Mouse (Mus musculus): ENCODE measurements around the gene Uba52. TPM values are rescaled to one million over a fixed set of nuclear protein-coding genes. Genes with fewer than 3 reads are reported as not detected.

Gene Uba52
- total RNA-seq, 2 experiments from 2014 or later = 1,698 to 1,707 TPM

GRCm38 (mm10) chr8:70481908-70482307 lies 28.7 kb downstream of the Uba52 start:
- no peak for DNase-seq

DNA sequence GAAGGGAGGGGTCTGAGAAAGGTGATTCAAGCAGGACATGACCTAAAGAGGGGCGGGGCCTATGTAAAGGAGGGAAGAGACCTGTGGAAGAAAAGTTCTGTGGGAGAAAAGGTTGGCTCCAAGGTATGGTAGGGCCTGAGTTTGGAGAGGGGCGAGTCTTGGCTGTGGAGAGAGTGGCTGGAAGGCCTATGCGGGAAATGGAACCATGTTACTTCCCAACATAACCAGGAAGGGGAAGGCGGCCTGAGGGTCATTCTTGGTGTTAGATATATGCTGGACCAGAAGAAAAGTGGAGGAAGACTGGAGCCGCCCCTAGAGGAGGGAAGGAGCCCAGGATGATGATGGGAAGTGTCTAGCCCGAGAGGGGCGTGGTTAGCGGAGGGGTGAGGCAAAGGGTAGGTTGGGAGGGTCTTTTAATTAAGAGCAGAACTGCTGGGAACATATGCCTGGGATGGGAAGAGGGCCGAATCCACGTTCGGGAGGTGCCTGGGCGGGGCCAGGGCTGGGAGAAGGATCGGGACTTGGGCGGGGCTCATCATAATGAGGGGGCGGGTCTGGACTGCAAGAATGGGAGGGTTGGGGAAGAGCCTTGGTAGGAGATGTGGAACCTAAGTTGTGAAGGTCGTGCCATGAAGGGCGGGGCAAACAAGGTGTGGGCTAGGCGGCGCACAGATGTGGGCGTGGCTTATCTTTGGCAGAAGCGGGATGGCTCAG lies 33.2 kb downstream of the Uba52 start:
- DNase-seq = no peak

- peak; percentile 97 for DNase-seq
These were observed 34.0 kb downstream of the Uba52 start, which contains the start of gene Klhl26 for GRCm38 (mm10) chr8:70476333-70477268. Gene Klhl26 (minus strand): TSS chr8:70476968.

DNA sequence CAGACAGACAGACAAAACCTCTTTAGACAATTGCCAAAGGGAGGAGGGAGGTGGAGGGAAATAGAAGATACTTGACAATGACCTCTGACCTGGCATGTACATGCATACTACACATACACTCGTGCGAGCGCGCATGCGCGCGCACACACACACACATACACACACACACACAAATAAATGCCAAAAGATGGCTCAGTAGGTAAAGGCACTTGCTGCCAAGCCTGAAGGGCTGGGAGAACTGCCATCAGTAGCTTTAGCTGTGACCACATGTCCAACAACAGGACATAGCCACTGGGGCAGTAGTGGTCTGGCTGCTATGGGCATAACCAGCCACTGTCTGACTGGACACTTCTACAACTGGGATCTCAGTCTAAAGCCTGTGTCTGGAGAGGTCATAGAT lies 38.7 kb downstream of the Uba52 start:
- no peak for DNase-seq

GRCm38 (mm10) chr8:70469938-70470337 lies 40.7 kb downstream of the Uba52 start:
- DNase-seq = no peak

DNA sequence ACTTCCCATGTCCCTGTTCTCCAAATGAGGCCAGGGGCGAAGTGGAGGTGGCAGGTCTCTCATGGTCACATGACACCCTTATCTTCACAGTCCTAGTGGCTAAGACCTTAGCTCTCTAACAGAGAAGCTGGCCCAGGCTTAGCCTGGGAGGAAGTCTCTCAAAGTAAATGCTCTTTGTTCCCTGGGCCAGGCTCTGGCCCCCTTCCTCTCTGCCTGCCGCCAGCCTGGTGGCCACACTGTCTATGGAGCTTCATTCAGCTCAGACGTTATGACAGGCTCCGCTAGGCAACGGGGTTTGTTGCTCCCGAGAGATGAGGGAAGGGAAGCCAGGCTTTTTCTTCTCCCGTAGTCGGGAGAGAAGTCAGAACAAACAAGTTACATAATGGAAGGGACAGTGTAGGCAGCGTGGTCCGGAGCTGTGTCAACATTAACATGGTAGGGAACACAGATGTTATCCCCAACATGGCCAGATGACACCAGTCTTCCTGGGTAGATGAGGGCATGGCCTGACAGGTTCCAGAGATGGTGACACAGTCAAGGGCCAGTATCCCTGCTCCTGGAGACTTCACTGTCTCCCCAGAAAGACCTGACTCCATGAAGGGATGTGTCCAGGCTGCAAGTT lies 41.2 kb downstream of the Uba52 start:
- DNase-seq = no peak

DNA sequence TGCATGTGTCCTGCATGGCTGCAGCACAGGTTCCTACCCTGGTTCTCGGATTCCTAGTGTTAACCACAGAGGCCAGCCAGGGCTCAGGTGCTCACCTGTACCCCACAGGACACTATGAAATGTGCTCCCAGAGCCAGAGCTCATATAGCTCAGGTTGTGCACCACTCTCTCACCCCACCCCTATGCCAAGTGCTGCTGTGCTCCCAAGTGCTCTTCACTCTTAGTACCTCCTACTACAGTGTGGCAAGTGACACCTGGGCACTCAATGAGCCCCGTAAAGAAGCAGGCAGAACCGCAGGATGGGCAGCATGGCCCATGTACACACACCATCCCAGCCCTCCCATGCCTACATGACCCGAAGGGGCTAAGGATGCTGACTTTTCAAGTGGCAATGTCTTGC lies 41.9 kb downstream of the Uba52 start:
- DNase-seq = no peak

- DNase-seq = no peak
These were observed 42.7 kb downstream of the Uba52 start for GRCm38 (mm10) chr8:70467907-70468306.

DNA sequence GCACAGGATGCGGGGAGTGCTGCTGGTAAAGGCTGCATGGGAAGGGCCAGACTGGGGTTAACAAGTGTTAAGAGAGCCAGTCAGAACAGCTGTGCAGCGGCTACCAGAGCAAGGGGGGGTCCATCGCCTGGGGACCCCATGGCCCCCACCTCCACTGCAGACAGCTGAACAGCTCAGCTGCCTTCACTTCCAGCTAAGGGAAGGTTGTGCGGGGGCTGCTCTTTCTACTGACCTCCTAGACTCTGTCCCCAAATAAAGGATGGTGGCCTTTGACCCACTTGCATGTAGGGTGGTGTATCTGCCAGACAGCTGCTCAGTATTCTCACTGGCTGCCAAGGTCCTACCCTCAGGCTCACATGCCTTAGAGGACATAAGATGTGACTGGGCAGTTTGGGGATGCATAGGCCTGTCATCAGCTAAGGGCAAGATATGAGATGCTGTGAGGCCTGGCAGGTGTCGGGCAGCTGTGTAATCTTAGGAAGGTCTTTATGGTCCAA lies 43.3 kb downstream of the Uba52 start:
- peak; percentile 30 for DNase-seq

DNA sequence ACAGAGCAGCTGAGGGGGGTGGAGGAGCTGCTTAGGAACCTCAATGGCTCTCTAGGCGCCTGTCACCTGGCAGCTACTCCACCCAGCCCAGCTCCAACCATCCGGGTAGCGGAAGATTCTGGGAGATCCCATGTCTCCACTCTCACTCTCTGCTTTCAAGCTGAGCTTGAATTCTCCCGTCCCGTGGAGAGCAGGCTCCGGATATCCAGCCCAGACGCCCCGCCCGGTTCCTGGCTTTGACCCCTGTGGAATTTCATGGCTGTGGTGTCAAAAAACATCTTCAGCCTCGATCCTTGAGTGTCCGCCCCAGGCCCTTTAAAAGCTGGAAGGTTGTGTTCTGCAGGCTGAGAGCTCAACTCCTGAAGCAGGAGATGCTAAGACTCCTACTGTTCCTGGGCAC lies 43.8 kb downstream of the Uba52 start:
- DNase-seq = peak; percentile 60

GRCm38 (mm10) chr8:70466305-70466704 lies 44.3 kb downstream of the Uba52 start:
- DNase-seq = no peak

DNA sequence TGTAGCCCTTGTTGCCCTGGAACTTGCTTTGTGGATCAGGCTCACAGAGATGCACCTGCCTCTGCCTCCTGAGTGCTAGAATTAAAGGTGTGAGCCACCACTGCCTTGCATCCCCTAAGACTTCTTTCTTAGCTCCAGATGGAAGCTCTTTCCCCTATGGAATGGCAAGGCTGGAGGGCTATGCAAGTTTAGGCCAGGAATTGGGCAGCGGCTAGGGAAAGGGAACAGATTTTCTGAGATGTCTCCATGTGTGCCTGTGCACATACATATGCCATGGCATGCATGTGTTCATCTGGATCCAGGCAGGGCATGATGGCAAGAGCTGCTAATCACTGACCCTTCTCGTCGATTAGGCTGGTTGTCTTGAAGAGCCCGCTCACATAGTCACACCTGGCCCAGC lies 44.9 kb downstream of the Uba52 start:
- DNase-seq = no peak

DNA sequence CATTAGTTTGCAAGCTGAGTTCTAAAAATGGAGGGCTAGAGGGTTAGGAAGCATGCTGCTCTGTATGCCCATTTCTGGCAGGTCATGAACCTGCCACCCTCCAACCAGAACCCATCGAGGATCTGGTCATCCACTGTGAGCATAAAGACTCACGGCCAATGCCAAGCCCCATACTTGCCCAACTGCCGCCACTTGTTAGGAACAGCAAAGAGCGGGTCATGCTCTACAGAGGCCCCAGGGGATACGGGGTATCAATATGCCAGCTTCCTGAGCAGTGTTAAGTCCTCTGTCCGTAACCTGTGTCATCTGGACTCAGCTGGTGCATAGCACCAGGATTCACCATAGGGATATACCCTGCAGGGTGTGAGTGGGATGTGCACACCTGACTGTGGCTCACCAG lies 46.4 kb downstream of the Uba52 start:
- no peak for DNase-seq

DNA sequence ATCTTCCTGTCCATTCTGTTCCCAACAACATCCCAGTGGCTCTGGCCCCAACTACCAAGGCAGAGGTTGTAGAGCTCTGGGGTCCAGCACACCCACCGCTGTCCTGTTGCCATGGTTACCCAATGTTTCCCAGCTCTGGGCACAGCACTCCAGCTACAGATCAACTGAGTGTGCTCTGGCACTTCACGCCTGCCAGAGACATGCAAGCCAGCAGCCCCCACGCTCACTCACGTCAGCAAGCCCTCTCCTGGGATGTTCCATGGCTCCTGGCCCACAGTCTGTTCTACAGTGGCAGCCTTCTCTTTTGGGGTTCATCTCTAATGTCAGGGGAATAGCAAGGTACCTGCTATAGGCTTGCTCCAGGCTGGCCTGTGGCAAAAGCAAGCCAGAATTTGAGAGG lies 47.3 kb downstream of the Uba52 start:
- peak; percentile 58 for DNase-seq

- DNase-seq = no peak
These were observed 48.1 kb downstream of the Uba52 start for GRCm38 (mm10) chr8:70462516-70462813.

GRCm38 (mm10) chr8:70461765-70462515 lies 48.7 kb downstream of the Uba52 start:
- DNase-seq = no peak

DNA sequence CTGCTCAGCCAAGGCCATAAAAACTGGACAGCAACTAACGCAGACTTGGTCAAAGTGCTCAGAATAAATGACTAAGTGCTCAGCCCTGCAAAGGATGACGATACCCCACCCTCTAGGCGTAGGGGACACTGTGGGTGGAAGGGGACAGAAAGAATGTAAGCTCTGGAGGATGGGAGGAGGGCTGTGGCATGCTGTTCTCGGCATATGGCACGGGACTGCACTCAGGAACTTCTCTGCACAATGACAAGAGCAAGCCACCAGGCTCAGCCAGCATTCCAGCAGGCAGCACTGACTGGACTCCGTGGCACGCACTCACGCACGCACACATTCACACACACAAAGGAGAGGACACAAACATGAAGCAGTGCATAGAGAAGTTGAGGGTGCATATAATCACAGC lies 50.0 kb downstream of the Uba52 start:
- no peak for DNase-seq

- no peak for DNase-seq
These were observed 50.4 kb downstream of the Uba52 start for GRCm38 (mm10) chr8:70460199-70460598.

DNA sequence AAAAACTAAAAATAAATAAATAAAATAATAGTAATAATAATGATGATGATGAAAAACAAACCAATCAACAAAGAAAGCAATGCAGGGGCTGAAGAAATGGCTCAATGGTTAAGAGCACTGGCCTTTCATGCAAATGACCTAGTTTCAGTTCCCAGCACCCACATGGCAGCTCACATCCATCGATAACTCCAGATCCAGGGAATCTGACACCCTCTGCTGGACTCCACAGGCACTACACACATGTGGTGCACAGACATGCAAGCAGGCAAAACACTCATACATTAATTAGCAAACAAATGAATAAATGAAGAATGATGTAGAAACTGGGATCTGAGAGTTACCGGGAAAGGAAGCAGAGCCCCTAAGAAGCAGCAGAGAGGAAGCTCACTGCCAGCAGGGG lies 51.0 kb downstream of the Uba52 start:
- DNase-seq = no peak

- no peak for DNase-seq
These were observed 52.1 kb downstream of the Uba52 start for GRCm38 (mm10) chr8:70458462-70458861.
